Mouse (Mus musculus) spleen, adult 2 months (tissue): ENCODE measurements around the gene Taar3. TPM values are rescaled to one million over a fixed set of nuclear protein-coding genes. Genes with fewer than 3 reads are reported as not detected.

ENCODE experiments used
- DNase-seq, 2 experiments: peaks; one replicate each; pipeline versions ENCODE4 v3.0.0 to v3.0.0-alpha.2; 2012 to 2021; ENCODE audit warnings: low spot score in 2 of 2, low read depth in 1 of 2
- H3K27ac ChIP-seq: fragments of 200-500 bp; 2 replicates; pipeline ENCODE4 v1.5.1; 2012; ENCODE audit warnings: low read length, inconsistent platforms; ENCODE audit not compliant: insufficient read depth
- H3K27me3 ChIP-seq: fragments of 200-500 bp; 2 replicates; pipeline ENCODE4 v1.6.1; 2012; ENCODE audit warnings: mild to moderate bottlenecking, moderate library complexity, low read length, inconsistent platforms; ENCODE audit not compliant: control insufficient read depth, insufficient read depth
- H3K36me3 ChIP-seq: fragments of 200-500 bp; 2 replicates; pipeline ENCODE4 v1.6.1; 2012; ENCODE audit warnings: mild to moderate bottlenecking, low read length, inconsistent platforms; ENCODE audit not compliant: control insufficient read depth, insufficient read depth
- H3K4me1 ChIP-seq: fragments of 200-500 bp; 2 replicates; pipeline ENCODE4 v1.6.1; 2011; ENCODE audit warnings: inconsistent platforms; ENCODE audit not compliant: control insufficient read depth, insufficient read depth, insufficient read length
- H3K4me3 ChIP-seq: fragments of 200-500 bp; 2 replicates; pipeline ENCODE4 v1.5.1; 2011; ENCODE audit warnings: mild to moderate bottlenecking, inconsistent platforms; ENCODE audit not compliant: insufficient read depth, insufficient read length; ENCODE audit errors: extremely low read depth
- CTCF ChIP-seq: fragments of 200-500 bp; IDR thresholded peaks from 2 replicates; pipeline ENCODE4 v1.5.1; 2011; ENCODE audit warnings: mild to moderate bottlenecking, inconsistent platforms; ENCODE audit not compliant: insufficient read depth, insufficient read length, insufficient replicate concordance; ENCODE audit errors: extremely low read depth
- POLR2A ChIP-seq: fragments of 200-500 bp; IDR thresholded peaks from 2 replicates; pipeline ENCODE4 v1.6.1; 2011; ENCODE audit warnings: low read depth, low read length, inconsistent platforms
- WGBS: fragments of 180-500 bp; shearing (Covaris S2); methylation state at CpG from one replicate; pipeline ENCODE4 v1.1.7; 2018; 5-methylcytosine and 5-hydroxymethylcytosine counted together
- polyA plus RNA-seq: library from polyadenylated mRNA; depleted of rRNA; stranded (reverse); fragments of >200 nt; gene quantifications from 2 replicates; pipeline ENCODE4 v1.2.3, GENCODE M21; 2012

Taar3 gene
- polyA plus RNA-seq, 1 experiment, result not detected

GRCm38 (mm10) chr10:23942465-23942864 lies 6.9 kb upstream of the Taar3 start:
- no peaks in the 10 kb centered on the region for H3K27me3 ChIP-seq
- H3K36me3 ChIP-seq, result no peaks in the 10 kb centered on the region
- WGBS, result 81% methylated on average over 5 of the region's 5 CpGs
- TF ChIP-seq CTCF, result 0 out of 2 replicates have a peak, but pooled peaks have one; percentile 4
- TF ChIP-seq POLR2A, result no peak
- no peak for DNase-seq
- H3K4me3 ChIP-seq, result no peak overlapping the region
- H3K27ac ChIP-seq, result no peak overlapping the region
- no peaks in the 10 kb centered on the region for H3K4me1 ChIP-seq

- 54% methylated on average over 7 of the region's 7 CpGs for WGBS
- DNase-seq, result no peak
- no peaks in the 10 kb centered on the region for H3K4me1 ChIP-seq
- H3K36me3 ChIP-seq, result no peaks in the 10 kb centered on the region
- no peaks in the 10 kb centered on the region for H3K27me3 ChIP-seq
- no peak overlapping the region for H3K27ac ChIP-seq
- no peak for TF ChIP-seq POLR2A
- no peak overlapping the region for H3K4me3 ChIP-seq
These were observed 1.3 kb upstream of the Taar3 start for GRCm38 (mm10) chr10:23948026-23948425.

- 85% methylated on average over 6 of the region's 6 CpGs for WGBS
- no peak overlapping the region for H3K4me3 ChIP-seq
These were observed 2.4 kb downstream of the Taar3 start for GRCm38 (mm10) chr10:23951714-23952113.

GRCm38 (mm10) chr10:23959071-23959470 lies 9.7 kb downstream of the Taar3 start:
- H3K4me3 ChIP-seq, result no peak overlapping the region
- H3K36me3 ChIP-seq, result no peaks in the 10 kb centered on the region
- H3K27ac ChIP-seq, result no peak overlapping the region
- no peaks in the 10 kb centered on the region for H3K4me1 ChIP-seq
- 82% methylated on average over 3 of the region's 3 CpGs for WGBS
- no peak for DNase-seq
- TF ChIP-seq CTCF, result no peak
- TF ChIP-seq POLR2A, result no peak
- no peaks in the 10 kb centered on the region for H3K27me3 ChIP-seq

More at GRCm38 (mm10) chr10:23951714-23952113, 2.4 kb downstream of the Taar3 start:
- DNase-seq, result no peak
- no peak for TF ChIP-seq POLR2A
- no peak for TF ChIP-seq CTCF
- Histone ChIP-seq H3K27me3 (no peaks in the 10 kb centered on the region), H3K36me3 (no peaks in the 10 kb centered on the region), H3K4me1 (no peaks in the 10 kb centered on the region), H3K27ac (no peak overlapping the region)

GRCm38 (mm10) chr10:23960444-23960915 lies 11.1 kb downstream of the Taar3 start, which contains the start of gene Taar4:
TSS of gene Taar4 (plus strand) at chr10:23960494.
- no peaks in the 10 kb centered on the region for H3K36me3 ChIP-seq
- no peak for DNase-seq
- 73% methylated on average over 13 of the region's 13 CpGs for WGBS
- no peak within 1 kb of the TSS for H3K27ac ChIP-seq
- no peak for TF ChIP-seq POLR2A
- TF ChIP-seq CTCF, result no peak
- H3K27me3 ChIP-seq, result no peaks in the 10 kb centered on the region
- H3K4me3 ChIP-seq, result no peak within 1 kb of the TSS
- no peaks in the 10 kb centered on the region for H3K4me1 ChIP-seq

GRCm38 (mm10) chr10:23963444-23963843 lies 14.1 kb downstream of the Taar3 start:
- no peak overlapping the region for H3K27ac ChIP-seq
- no peak for DNase-seq
- H3K27me3 ChIP-seq, result no peaks in the 10 kb centered on the region
- TF ChIP-seq POLR2A (no peak), CTCF (no peak)
- no peak overlapping the region for H3K4me3 ChIP-seq
- no peaks in the 10 kb centered on the region for H3K4me1 ChIP-seq
- WGBS, result 76% methylated on average over 3 of the region's 3 CpGs
- H3K36me3 ChIP-seq, result no peaks in the 10 kb centered on the region

- Histone ChIP-seq H3K27ac (no peak overlapping the region), H3K27me3 (no peaks in the 10 kb centered on the region), H3K4me3 (no peak overlapping the region), H3K4me1 (no peaks in the 10 kb centered on the region), H3K36me3 (no peaks in the 10 kb centered on the region)
- TF ChIP-seq CTCF, result no peak
- no peak for TF ChIP-seq POLR2A
- no peak for DNase-seq
- WGBS, result 85% methylated on average over 6 of the region's 6 CpGs
These were observed 15.7 kb downstream of the Taar3 start for GRCm38 (mm10) chr10:23964921-23965610.
